ENCODE assay signal across 22 mouse cellular contexts in the genomic region with DNA sequence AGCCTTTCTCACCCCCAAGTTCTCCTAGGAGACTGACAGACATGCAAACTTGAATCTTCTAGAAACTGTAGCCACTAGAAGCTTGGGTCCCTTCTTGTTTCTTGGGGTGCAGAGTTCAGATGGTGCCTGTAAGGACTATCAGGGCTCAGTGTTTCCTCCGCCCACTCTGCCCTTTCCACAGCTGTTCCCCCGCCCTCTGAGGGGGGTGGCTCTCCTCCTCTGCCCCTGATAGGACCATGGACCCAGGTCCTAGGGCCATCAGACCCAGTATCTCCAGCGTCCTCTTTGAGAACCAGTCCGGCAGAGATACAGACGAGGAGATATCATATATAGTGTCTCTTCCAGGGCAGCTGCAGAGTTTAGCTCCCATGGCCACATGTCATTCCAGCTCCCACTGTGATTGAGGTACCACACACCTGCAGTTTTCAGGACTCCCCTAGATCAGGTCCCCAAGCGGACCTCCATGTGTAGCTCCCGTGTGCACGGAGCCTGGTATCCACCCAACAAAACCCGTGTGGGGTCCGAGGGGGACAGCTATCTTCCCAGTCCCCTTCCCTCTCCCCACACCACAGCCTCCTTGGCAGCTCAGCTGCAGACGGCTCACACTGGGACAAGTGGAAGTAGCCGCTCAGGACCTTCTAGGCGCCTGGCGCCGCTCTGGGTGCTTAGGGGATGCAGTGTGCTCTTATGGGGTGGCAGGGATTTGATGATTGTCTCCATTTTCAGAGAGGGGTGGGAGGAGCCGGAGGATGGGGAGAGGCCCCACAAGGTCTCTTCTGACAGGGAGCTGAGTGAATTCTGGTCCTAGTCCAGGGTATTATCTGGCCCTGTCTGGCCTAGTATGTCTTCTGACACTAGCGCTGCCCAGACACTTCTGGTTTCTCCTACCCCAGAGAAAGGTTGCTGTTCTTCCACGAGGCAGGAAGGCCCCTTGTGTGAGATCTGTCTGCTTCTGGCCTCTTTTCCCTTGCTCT. TPM values are rescaled to one million over a fixed set of nuclear protein-coding genes. Genes with fewer than 3 reads are reported as not detected.
DNase-seq lines count a peak whose midpoint lies in the region; ATAC-seq lines count a peak whose summit lies in the region.
"Had no signal": no experiment of that assay in that cellular context is flagged by ENCODE, and none has a peak within 500 bp of the region (broad histone marks: within the 10 kb centered on the region; RNA-seq: fewer than 3 reads in every experiment).

No protein-coding gene starts in this region.

- DNase-seq in spleen, postnatal 36 days (ENCODE audit: low spot score in 2 of 2): peak; percentile 45 to 50
- DNase-seq in spleen, postnatal 14 days (ENCODE audit: low spot score in 2 of 2): no peak
- DNase-seq in lung, postnatal 14 days: peak; percentile 6
- no peak for DNase-seq in embryonic facial prominence, embryonic 10.5 days (ENCODE audit: low spot score)
- no peak for DNase-seq in cerebellum, adult 9-11 months
- DNase-seq: B cell, adult 2 months; cerebellum, adult 8-10 months; heart, postnatal 14 days; kidney, adult 8-10 months; kidney, postnatal 4 days; left cerebral cortex, postnatal 4 days; right cerebral cortex, postnatal 4 days had no signal

- H3K9ac ChIP-seq in heart, embryonic 15.5 days: no peak overlapping the region
- no peak overlapping the region for H3K9ac ChIP-seq in heart, embryonic 12.5 days
- H3K9ac ChIP-seq: embryonic facial prominence, embryonic 15.5 days; forebrain, embryonic 12.5 days; midbrain, embryonic 15.5 days had no signal

- no peak for ATAC-seq in heart, embryonic 15.5 days (replicated peaks; ENCODE audit: insufficient number of reproducible peaks, insufficient read depth, low FRiP score, low read depth)
- no peak for ATAC-seq in heart, embryonic 12.5 days (ENCODE audit: insufficient number of reproducible peaks, low FRiP score)
- ATAC-seq in frontal cortex, adult (ENCODE audit: low TSS enrichment): no peak
- ATAC-seq: hindbrain, postnatal 0 days; midbrain, embryonic 15.5 days had no signal

- WGBS in heart, embryonic 15.5 days: 60% methylated on average over 18 of the region's 18 CpGs
- WGBS in heart, embryonic 12.5 days: 64% methylated on average over 18 of the region's 18 CpGs
- 81% methylated on average over 18 of the region's 18 CpGs for WGBS in embryonic facial prominence, embryonic 10.5 days

- peaks cover under 1% of the 10 kb centered on the region; the same call in 1 of the 2 replicates for H3K27me3 ChIP-seq in heart, embryonic 15.5 days
- H3K27me3 ChIP-seq in heart, embryonic 12.5 days (replicated peaks): peaks cover 3% of the 10 kb centered on the region; the same call in 1 of the 2 replicates
- no peaks in the 10 kb centered on the region for H3K27me3 ChIP-seq in embryonic facial prominence, embryonic 10.5 days (replicated peaks; ENCODE audit: low read depth, poor library complexity, severe bottlenecking)
- H3K27me3 ChIP-seq: embryonic facial prominence, embryonic 15.5 days; forebrain, embryonic 12.5 days; midbrain, embryonic 15.5 days had no signal

- H3K4me1 ChIP-seq in heart, embryonic 15.5 days (replicated peaks): peaks cover 35% of the 10 kb centered on the region
- peaks cover 16% of the 10 kb centered on the region for H3K4me1 ChIP-seq in heart, embryonic 12.5 days (replicated peaks)
- no peaks in the 10 kb centered on the region for H3K4me1 ChIP-seq in embryonic facial prominence, embryonic 10.5 days
- H3K4me1 ChIP-seq: embryonic facial prominence, embryonic 15.5 days; forebrain, embryonic 12.5 days; midbrain, embryonic 15.5 days had no signal

- no peaks in the 10 kb centered on the region for H3K36me3 ChIP-seq in heart, embryonic 15.5 days
- H3K36me3 ChIP-seq in heart, embryonic 12.5 days: no peaks in the 10 kb centered on the region
- no peaks in the 10 kb centered on the region for H3K36me3 ChIP-seq in embryonic facial prominence, embryonic 10.5 days (replicated peaks)
- H3K36me3 ChIP-seq: embryonic facial prominence, embryonic 15.5 days; forebrain, embryonic 12.5 days; G1E; midbrain, embryonic 15.5 days had no signal

- no peak overlapping the region for H3K4me2 ChIP-seq in heart, embryonic 15.5 days
- H3K4me2 ChIP-seq in heart, embryonic 12.5 days: no peak overlapping the region
- H3K4me2 ChIP-seq: embryonic facial prominence, embryonic 15.5 days; forebrain, embryonic 12.5 days; midbrain, embryonic 15.5 days had no signal

- H3K4me3 ChIP-seq in heart, embryonic 15.5 days: no peak overlapping the region
- H3K4me3 ChIP-seq in heart, embryonic 12.5 days: no peak overlapping the region
- H3K4me3 ChIP-seq in embryonic facial prominence, embryonic 10.5 days: no peak overlapping the region
- H3K4me3 ChIP-seq: embryonic facial prominence, embryonic 15.5 days; forebrain, embryonic 12.5 days; midbrain, embryonic 15.5 days had no signal

- no peaks in the 10 kb centered on the region for H3K9me3 ChIP-seq in heart, embryonic 15.5 days (replicated peaks)
- H3K9me3 ChIP-seq in heart, embryonic 12.5 days (replicated peaks): no peaks in the 10 kb centered on the region
- H3K9me3 ChIP-seq in embryonic facial prominence, embryonic 10.5 days: no peaks in the 10 kb centered on the region
- H3K9me3 ChIP-seq: embryonic facial prominence, embryonic 15.5 days; forebrain, embryonic 12.5 days; G1E; midbrain, embryonic 15.5 days had no signal

- peak overlapping the region; percentile 31; the same call in 1 of the 2 replicates for H3K27ac ChIP-seq in heart, embryonic 15.5 days
- no peak overlapping the region for H3K27ac ChIP-seq in heart, embryonic 12.5 days (ENCODE audit: poor library complexity, severe bottlenecking)
- no peak overlapping the region for H3K27ac ChIP-seq in embryonic facial prominence, embryonic 10.5 days (replicated peaks)
- H3K27ac ChIP-seq: embryonic facial prominence, embryonic 15.5 days; forebrain, embryonic 12.5 days; hindbrain, postnatal 0 days; midbrain, embryonic 15.5 days had no signal

RNA-seq across cellular contexts. Expression of a gene that starts 1.8 kb away (rescaled TPM):
- 4.0 and 4.7 TPM in 2 replicates for polyA plus RNA-seq in heart, embryonic 15.5 days (2015; fragmentation: Nextera tagmentation; extraction: Ambion mirVana)
- 11.2 and 13.7 TPM in 2 replicates for polyA plus RNA-seq in heart, embryonic 12.5 days (2016; fragmentation: Nextera tagmentation; extraction: Ambion mirVana)
- polyA plus RNA-seq in embryonic facial prominence, embryonic 10.5 days (2016; fragmentation: Nextera tagmentation; extraction: Ambion mirVana): 4.2 and 6.2 TPM in 2 replicates

RNA-seq across cellular contexts. Expression of a gene that starts 40.2 kb away (rescaled TPM):
- 1.0 and 1.1 TPM in 2 replicates for polyA plus RNA-seq in heart, embryonic 15.5 days (2015; fragmentation: Nextera tagmentation; extraction: Ambion mirVana)
- polyA plus RNA-seq in heart, embryonic 12.5 days (2016; fragmentation: Nextera tagmentation; extraction: Ambion mirVana): 0.21 and 0.49 TPM in 2 replicates
- polyA plus RNA-seq in embryonic facial prominence, embryonic 10.5 days (2016; fragmentation: Nextera tagmentation; extraction: Ambion mirVana): not detected in 2 replicates
- polyA plus RNA-seq: embryonic facial prominence, embryonic 15.5 days; forebrain, embryonic 12.5 days; G1E; neural tube, embryonic 11.5 days; testis, adult 2 months had no signal

RNA-seq across cellular contexts. Expression of a gene that starts 59.1 kb away (rescaled TPM):
- polyA plus RNA-seq in heart, embryonic 15.5 days (2015; fragmentation: Nextera tagmentation; extraction: Ambion mirVana): 0.42 and 0.54 TPM in 2 replicates
- 0.48 and 0.51 TPM in 2 replicates for polyA plus RNA-seq in heart, embryonic 12.5 days (2016; fragmentation: Nextera tagmentation; extraction: Ambion mirVana)
- polyA plus RNA-seq in embryonic facial prominence, embryonic 10.5 days (2016; fragmentation: Nextera tagmentation; extraction: Ambion mirVana): 0.48 and 0.51 TPM in 2 replicates

Comparison
In these comparisons a context has a peak if more than half of its experiments do, and no peak if none do; other contexts are left out.
1. DNase-seq: peak in spleen, postnatal 36 days (2 of 2) and lung, postnatal 14 days (single experiment); none in spleen, postnatal 14 days (0 of 2), embryonic facial prominence, embryonic 10.5 days (single experiment) and cerebellum, adult 9-11 months (single experiment).